Mouse (Mus musculus): ENCODE measurements at regions not wholly inside any gene's neighbourhood (a gene's known extent, or its start where the extent isn't known, plus 50 kb on each side); places are given as distances from the start of the nearest gene placed in this dataset.

GRCm38 (mm10) chr2:148558365-148558764 is 114.0 kb upstream of the Nxt1 start:
- peak; percentile 50 for DNase-seq (ENCODE audit: low read depth)

DNA sequence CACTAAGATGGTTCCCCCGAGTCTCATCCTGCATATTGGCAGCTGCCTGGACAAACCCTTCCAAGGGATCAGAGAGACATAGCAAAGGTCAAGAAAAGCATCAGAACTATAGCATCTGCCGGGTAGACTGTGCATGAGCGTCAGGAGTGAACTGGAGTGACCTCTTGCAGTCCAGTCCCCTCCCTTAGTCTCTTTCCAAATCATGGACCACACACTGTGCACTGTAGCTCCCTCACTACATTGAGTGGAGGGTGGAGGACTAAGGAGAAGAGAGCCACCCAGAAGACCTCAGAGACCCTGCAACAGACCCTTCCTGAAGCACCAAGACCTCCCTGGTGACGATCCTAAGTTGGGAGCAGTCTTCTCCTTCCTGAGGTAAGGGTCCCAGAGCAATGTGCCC is 107.8 kb upstream of the Cd93 start:
- no peak for DNase-seq (ENCODE audit: low read depth)

- no peak for DNase-seq (ENCODE audit: low read depth)
Observed at GRCm38 (mm10) chr2:148549618-148550017, 106.3 kb upstream of the Cd93 start.

DNA sequence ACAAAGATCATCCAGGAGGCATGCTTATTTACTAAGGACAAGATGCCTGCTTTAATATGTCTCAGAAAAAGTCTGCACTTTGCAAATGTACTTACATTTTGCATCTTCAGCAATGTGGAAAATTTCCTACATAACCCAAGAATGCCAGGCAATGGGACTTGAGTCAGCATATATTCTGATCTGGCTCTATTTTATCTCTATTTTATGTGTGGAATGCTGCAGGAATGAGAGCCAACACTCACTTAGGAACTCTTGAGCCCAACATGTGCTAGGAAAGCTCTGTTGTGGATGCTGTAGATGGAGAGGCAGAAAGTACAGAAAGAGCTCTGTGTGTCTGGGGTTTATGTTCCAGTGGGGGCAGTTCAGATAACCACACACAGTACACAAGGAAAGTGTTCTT is 99.0 kb upstream of the Cd93 start:
- no peak for DNase-seq (ENCODE audit: low read depth)

GRCm38 (mm10) chr2:148537914-148538510 is 94.6 kb upstream of the Cd93 start:
- DNase-seq (ENCODE audit: low read depth), result no peak

DNA sequence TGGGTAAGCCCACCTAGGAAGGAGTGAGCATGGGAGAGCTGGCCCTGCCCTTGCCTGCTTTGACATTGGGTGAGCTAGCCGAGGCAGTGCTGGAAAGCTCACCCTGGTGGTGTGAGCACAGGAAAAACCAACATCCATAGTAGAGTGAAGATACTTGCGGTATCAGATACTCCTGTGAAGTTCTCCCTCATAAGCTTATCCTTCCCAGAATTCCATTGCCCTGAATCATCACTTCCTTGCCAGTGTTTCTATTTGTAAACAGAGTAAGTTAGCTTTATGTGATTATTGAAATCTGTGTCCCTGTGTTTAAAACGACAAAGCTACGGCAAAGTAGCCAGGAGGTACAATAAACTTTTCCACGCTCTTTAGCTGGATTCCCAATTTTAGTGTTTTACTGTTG is 93.9 kb upstream of the Cd93 start:
- no peak for DNase-seq (ENCODE audit: low read depth)

GRCm38 (mm10) chr2:148536608-148537007 is 93.2 kb upstream of the Cd93 start:
- DNase-seq (ENCODE audit: low read depth), result peak; percentile 33

GRCm38 (mm10) chr2:148535562-148536180 is 92.3 kb upstream of the Cd93 start:
- peak; percentile 73 for DNase-seq (ENCODE audit: low read depth)

DNA sequence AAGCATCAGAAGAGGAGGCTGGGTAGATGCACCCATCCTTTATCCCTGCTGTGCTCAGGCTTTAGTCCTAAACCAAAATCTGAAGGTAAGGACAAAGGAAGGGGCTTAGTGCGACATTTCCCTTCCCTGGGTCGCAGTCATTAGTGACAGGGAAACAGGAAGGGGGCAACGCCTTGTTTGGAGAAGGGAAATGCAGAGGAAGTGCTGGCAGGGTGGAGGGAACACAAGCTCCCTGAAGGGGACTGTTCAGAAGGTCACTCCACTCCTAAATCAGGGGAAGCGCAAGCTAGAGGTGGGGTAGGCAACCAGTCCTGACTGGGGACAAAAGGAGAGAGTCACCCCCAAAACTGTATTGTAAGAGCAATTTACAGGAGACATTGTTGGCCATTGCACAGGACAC is 88.7 kb upstream of the Cd93 start:
- no peak for DNase-seq (ENCODE audit: low read depth)

DNA sequence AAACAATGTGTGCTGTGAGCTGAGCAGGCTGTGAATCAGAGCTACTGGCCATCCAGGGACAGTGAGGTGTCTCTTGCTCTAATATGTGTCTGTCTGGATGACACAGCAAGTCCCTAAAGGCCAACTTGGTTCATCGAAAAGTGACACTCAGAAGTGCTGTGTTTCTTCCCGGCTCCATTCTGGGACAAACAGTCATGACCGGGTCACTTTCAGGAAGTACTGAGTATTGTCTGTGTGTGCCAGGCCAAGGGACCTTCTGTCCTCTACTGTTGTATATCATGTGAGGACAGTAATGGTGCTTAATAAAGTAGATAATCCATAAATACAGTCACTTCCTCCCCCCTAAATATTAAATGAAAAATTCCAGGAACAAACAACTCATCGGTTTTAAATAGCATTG is 87.2 kb upstream of the Cd93 start:
- no peak for DNase-seq (ENCODE audit: low read depth)

DNA sequence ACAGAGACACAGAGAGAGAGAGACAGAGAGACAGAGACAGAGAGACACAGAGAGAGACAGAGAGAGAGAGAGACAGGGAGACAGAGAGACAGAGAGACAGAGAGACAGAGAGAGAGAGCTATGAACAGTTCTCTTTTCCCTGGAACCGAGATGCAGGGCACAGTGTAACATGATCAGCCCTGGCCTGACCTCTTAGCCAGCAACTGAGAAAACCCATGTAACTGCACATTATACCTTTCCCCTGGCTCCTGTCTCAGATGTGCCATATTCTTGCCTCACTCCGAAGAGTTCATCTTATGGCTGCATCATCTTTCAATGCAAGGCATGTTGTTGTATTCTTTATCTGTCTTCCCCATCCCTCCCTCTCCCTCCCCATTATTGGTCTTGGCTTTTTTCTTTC is 86.5 kb upstream of the Cd93 start:
- no peak for DNase-seq (ENCODE audit: low read depth)

GRCm38 (mm10) chr2:148527755-148528154 is 84.4 kb upstream of the Cd93 start:
- DNase-seq (ENCODE audit: low read depth), result peak; percentile 87

DNA sequence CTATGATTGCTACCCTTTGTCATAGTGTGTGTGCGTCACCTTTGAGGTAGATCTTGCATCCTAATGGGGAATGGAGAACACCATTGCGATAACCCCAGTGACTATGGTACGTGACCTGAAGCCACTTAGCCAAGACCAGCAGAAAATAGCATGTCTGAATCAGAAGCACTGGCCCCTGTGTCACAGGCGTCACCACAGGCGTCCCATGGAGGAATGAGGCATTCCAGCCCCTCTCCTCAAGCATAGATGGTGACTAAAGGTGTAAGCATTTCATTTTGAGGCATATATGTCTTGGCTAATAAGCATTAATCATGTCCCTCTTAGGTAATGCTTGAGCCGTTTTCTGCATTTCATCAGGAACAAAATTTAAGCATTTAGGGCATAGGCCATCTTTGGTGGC is 82.1 kb upstream of the Cd93 start:
- DNase-seq (ENCODE audit: low read depth), result no peak

DNA sequence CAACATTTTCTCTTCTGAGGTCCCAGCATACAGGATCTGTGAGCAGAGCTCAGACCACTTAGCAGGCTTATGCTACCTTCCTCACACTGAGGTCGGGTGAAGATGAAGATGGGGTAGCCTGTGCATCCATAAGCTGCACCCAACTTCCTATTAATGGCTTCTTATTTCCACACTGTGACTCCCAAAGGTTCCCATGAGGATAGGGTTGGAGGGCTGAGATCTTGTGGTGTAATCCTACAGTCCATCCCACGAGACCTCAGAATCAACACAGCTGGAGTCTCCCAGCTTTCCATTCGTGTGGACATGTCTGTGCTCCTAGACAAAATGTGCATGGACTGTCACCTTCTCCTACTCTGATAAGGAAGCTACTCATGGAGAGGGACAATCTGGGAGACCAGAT is 80.0 kb upstream of the Cd93 start:
- DNase-seq (ENCODE audit: low read depth), result no peak

DNA sequence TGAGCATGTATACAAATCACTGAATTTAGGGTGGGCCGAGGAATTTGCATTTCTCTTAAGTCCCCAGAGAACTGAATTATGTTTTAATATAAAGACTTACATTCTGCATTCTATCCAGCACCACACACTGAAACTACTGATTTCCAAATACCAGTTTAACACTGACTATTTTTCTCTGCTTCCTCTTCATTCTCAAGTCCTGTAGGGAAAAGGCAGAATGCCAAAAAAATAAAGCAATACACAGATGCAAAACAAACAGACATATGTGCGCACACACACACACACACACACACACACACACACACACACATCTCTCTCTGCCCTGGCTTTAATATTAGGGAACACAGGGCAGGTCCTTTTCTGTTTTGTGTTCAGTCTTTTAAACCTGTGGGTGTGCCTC is 79.6 kb upstream of the Cd93 start:
- DNase-seq (ENCODE audit: low read depth), result no peak

GRCm38 (mm10) chr2:148521966-148522575 is 78.7 kb upstream of the Cd93 start:
- DNase-seq (ENCODE audit: low read depth), result peak; percentile 98

GRCm38 (mm10) chr2:148520291-148520690 is 76.9 kb upstream of the Cd93 start:
- no peak for DNase-seq (ENCODE audit: low read depth)

GRCm38 (mm10) chr2:148519689-148520290 is 76.4 kb upstream of the Cd93 start:
- DNase-seq (ENCODE audit: low read depth), result no peak

DNA sequence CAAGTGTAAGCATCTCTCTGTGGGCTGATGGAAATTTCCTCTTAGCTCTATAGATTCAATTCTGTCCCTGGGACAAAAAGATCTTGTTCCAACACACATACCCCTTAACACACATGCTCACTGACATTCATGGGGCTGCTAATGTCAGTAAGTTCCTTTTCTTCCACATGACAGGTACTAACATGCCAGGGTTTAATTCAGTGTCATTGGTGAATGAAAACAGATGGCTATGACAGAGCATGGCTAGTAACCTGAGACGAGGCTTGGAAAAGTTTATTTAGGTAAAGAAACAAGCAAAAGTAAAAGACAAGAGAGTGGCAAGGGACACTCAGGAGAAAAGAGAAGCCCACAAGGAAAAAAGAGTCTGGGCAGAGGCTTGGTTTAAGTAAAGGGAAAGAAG is 74.5 kb upstream of the Cd93 start:
- DNase-seq (ENCODE audit: low read depth), result no peak

- DNase-seq (ENCODE audit: low read depth), result no peak
Observed at GRCm38 (mm10) chr2:148510008-148510681, 66.8 kb upstream of the Cd93 start.

GRCm38 (mm10) chr2:148509357-148509756 is 66.0 kb upstream of the Cd93 start:
- no peak for DNase-seq (ENCODE audit: low read depth)

- no peak for DNase-seq (ENCODE audit: low read depth)
Observed at GRCm38 (mm10) chr2:148507523-148507922, 64.2 kb upstream of the Cd93 start.

GRCm38 (mm10) chr2:148506966-148507365 is 63.6 kb upstream of the Cd93 start:
- DNase-seq (ENCODE audit: low read depth), result no peak

Data from 416B (cell line).